Mouse (Mus musculus) C2C12 (cell line): Measurements from ENCODE around the gene Oaz2. TPM values are rescaled to one million over a fixed set of nuclear protein-coding genes. Genes with fewer than 3 reads are reported as not detected.

Experiments
- H3K27me3 ChIP-seq: one replicate; pipeline ENCODE4 v1.6.1; 2011; ENCODE audit not compliant: control insufficient read depth, insufficient read depth, insufficient read length
- H3K36me3 ChIP-seq: one replicate; pipeline ENCODE4 v1.6.1; 2011; ENCODE audit not compliant: control insufficient read depth, insufficient read depth
- H3K4me3 ChIP-seq: one replicate; pipeline ENCODE4 v1.5.1; 2011; ENCODE audit warnings: mild to moderate bottlenecking, control low read depth; ENCODE audit not compliant: poor library complexity, insufficient read depth, severe bottlenecking
- H3K79me2 ChIP-seq: one replicate; pipeline ENCODE4 v1.6.1; 2011; ENCODE audit not compliant: control insufficient read depth, insufficient read depth
- H3K79me3 ChIP-seq: one replicate; pipeline ENCODE4 v1.6.1; 2011; ENCODE audit warnings: low read depth, control low read depth
- H3ac ChIP-seq: one replicate; pipeline ENCODE3; 2011; ENCODE audit warnings: low read depth; ENCODE audit not compliant: control insufficient read depth, insufficient read length
- CEBPB ChIP-seq: IDR thresholded peaks from one replicate; pipeline ENCODE4 v1.6.1; 2011; ENCODE audit warnings: low read depth, mild to moderate bottlenecking, control low read depth, moderate library complexity
- CTCF ChIP-seq: IDR thresholded peaks from one replicate; pipeline ENCODE4 v1.5.1; 2011; ENCODE audit not compliant: control insufficient read depth, insufficient read depth, insufficient read length
- FOSL1 ChIP-seq: IDR thresholded peaks from one replicate; pipeline ENCODE4 v1.8.0; 2011; ENCODE audit warnings: mild to moderate bottlenecking, low read length; ENCODE audit not compliant: poor library complexity, insufficient read depth, severe bottlenecking
- MAX ChIP-seq: IDR thresholded peaks from one replicate; pipeline ENCODE4 v1.6.1; 2011; ENCODE audit warnings: mild to moderate bottlenecking, control low read depth
- MYOD1 ChIP-seq: IDR thresholded peaks from one replicate; pipeline ENCODE4 v1.6.1; 2011; ENCODE audit warnings: low read depth; ENCODE audit not compliant: control insufficient read depth, insufficient read length
- MYOG ChIP-seq: IDR thresholded peaks from one replicate; pipeline ENCODE4 v1.6.1; 2011; ENCODE audit not compliant: control insufficient read depth, insufficient read length; ENCODE audit errors: extremely low read depth
- USF1 ChIP-seq: IDR thresholded peaks from one replicate; pipeline ENCODE4 v1.6.1; 2011; ENCODE audit warnings: low read depth, mild to moderate bottlenecking, control low read depth, moderate library complexity
- polyA plus RNA-seq: library from polyadenylated mRNA; unstranded; fragments of >200 nt; fragmentation: generic; extraction: Trizol; gene quantifications from one replicate; pipeline ENCODE4 v1.2.1, GENCODE M21; 2012; ENCODE audit warnings: missing spikeins

The Oaz2 gene
- polyA plus RNA-seq, 1 experiment: 75.7 TPM

DNA sequence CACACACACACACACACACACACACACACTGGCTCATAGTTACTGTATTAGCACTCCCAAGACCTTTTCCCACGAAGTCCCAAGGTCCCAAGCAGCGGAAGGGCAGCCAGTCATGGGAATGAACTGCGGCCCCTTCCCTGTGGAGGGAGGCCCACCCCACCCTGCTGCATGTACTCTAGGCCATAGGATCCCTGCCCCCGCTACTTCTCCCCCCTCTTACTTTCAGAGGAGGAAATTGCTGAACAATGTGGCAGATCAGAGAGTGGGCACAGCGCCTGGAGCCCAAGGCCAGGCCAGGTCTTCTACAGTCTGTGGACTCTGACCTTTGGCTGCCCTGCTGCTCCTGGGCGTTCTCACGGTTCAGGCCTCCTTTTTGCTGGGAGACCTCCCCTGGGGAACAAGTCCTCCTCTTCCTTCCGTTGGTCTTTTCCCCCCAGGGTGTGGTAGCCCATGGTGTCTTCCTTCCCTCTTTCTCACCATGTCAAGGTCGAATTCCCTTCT lies 3.7 kb downstream of the Oaz2 start:
- Histone ChIP-seq H3K79me2 (no peaks in the 10 kb centered on the region), H3K79me3 (no peaks in the 10 kb centered on the region), H3K36me3 (no peaks in the 10 kb centered on the region), H3K27me3 (no peaks in the 10 kb centered on the region), H3K4me3 (no peak overlapping the region), H3ac (no peak overlapping the region)
- TF ChIP-seq FOSL1 (no peak), CEBPB (no peak), USF1 (no peak), MAX (no peak), MYOG (no peak), CTCF (no peak), MYOD1 (no peak)

DNA sequence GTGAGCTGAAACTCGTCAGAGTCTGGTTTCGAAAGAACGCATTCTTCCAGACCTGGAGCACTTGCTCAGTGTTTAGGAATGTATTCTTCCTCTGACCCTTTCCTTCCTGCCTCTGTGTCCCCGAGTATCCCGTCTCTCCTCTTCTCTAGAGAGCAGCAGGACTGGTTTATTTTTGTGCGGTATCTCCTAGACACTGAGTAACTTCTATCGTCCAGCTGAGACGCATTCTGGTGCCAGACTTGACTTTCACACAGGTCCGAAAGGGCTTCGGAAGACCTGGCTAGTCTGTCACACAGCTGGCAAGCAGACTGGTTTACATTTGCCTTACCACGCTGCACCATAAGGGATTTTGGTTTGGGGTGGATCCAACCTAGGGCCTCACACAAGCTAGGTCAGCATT lies 5.2 kb downstream of the Oaz2 start:
- TF ChIP-seq MAX (no peak), USF1 (no peak), MYOD1 (no peak), MYOG (no peak), CEBPB (no peak), FOSL1 (no peak), CTCF (no peak)
- no peak overlapping the region for H3K4me3 ChIP-seq
- H3K79me3 ChIP-seq: no peaks in the 10 kb centered on the region
- no peaks in the 10 kb centered on the region for H3K36me3 ChIP-seq
- H3K27me3 ChIP-seq: no peaks in the 10 kb centered on the region
- no peak overlapping the region for H3ac ChIP-seq
- H3K79me2 ChIP-seq: peaks cover 13% of the 10 kb centered on the region

DNA sequence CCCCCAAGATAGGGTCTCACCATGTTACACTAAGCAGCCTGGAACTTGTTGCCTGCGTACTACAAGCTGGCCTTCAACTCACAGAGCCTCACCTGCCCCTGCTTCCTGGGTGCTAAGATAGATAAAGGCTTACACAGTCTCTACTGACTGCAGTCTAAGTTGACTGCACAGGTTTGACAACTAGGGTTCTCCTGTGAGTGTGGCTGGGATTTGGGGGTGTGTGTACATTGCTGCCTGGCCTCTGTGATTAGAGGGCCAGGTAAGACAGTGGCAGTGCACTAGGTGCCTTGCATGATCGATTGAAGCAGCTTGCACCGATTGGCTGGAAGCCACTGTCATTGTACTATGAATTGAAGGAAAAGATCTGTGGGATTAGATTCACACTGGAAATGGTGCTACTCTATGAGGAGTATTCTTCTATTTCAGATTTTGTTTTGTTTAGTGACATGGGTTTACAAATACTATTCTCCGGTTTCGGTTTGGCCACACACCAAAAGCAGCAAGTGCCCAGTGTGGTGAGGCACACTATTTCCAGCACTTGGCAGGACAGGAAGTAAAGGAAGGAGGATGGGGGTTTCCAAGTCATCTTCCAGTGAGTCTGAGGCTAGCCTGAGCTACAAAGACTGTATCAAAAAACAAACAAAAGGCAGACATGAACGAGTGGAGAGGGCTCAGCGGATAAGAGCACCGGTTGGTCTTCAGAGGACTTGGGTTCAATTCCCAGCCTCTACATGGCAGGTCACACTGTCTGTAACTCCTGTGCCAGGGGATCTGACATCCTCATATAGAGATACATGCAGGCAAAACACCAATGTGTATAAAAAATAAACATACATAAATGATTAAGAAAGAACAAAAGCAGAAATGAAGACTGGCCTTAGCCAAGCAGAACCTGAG lies 7.9 kb downstream of the Oaz2 start:
- no peaks in the 10 kb centered on the region for H3K36me3 ChIP-seq
- peaks cover 38% of the 10 kb centered on the region for H3K79me2 ChIP-seq
- no peak overlapping the region for H3ac ChIP-seq
- no peaks in the 10 kb centered on the region for H3K79me3 ChIP-seq
- no peak for TF ChIP-seq MAX
- no peak for TF ChIP-seq CTCF
- TF ChIP-seq FOSL1: no peak
- TF ChIP-seq USF1: no peak
- TF ChIP-seq CEBPB: no peak
- no peak for TF ChIP-seq MYOD1
- H3K4me3 ChIP-seq: peak overlapping the region; percentile 42
- H3K27me3 ChIP-seq: no peaks in the 10 kb centered on the region

DNA sequence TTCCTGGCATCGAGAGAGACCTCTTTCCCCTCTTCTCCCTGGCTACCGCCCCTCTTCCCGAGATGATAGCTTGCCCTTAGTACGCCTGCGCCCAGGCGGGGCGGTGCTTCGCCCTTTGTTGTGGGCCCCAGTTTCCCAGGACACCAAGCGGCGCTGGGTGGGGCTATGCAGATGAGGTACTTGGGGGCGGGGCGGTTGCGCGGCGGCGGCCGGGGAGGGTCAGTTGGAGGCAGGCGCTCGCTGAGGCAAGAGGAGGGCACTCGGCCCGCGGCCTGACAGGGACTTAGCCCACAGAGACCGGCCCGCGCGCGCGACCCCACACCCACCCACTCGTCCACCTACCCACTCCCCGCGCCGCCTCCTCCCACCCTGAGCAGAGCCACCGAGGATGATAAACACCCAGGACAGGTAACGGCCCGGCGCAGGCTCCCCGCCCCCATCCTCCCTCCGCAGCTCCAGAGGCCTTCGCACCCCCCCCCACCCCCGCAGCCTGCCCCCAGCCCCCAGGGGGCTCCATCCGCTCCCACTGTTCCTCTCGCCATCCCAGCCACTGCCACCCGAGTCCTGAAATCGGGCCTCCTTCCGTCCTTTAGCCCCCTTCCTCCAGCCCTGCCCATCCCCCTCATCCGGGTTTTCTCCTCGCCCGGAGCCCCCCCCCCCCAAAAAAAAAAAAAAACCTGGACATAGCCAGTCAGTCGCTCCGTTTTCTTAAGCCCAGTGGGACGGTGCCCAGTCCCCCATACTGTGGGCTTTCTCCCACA lies 8.7 kb downstream of the Oaz2 start:
- peak overlapping the region; percentile 72 for H3ac ChIP-seq
- peaks cover 38% of the 10 kb centered on the region for H3K79me2 ChIP-seq
- peak overlapping the region; percentile 42 for H3K4me3 ChIP-seq
- no peaks in the 10 kb centered on the region for H3K27me3 ChIP-seq
- TF ChIP-seq MYOG (no peak), CEBPB (no peak), MAX (no peak), MYOD1 (no peak), USF1 (no peak), CTCF (no peak)
- no peaks in the 10 kb centered on the region for H3K79me3 ChIP-seq
- no peaks in the 10 kb centered on the region for H3K36me3 ChIP-seq

DNA sequence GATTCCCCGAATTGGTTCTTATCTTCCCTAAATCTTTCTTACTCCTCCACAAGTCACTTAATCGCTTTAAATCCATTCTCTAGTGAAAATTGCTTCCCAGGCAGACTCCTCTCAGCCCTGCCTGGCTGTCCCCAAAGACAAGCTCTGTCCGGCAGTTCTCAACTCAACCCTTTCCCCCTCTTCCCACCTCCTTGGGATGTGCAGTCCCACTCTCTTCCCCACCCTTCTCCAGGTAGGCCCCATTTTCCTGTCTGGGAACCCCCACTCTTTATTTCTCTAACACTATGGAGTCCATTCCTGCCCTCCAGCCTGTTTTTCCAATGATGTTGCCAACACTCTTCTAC lies 9.3 kb downstream of the Oaz2 start:
- Histone ChIP-seq H3K4me3 (peak overlapping the region; percentile 42), H3K79me3 (no peaks in the 10 kb centered on the region), H3K79me2 (peaks cover 39% of the 10 kb centered on the region), H3K36me3 (no peaks in the 10 kb centered on the region), H3K27me3 (no peaks in the 10 kb centered on the region), H3ac (no peak overlapping the region)
- TF ChIP-seq MYOG: no peak
- TF ChIP-seq FOSL1: no peak
- no peak for TF ChIP-seq MAX
- no peak for TF ChIP-seq USF1
- TF ChIP-seq CTCF: no peak
- no peak for TF ChIP-seq MYOD1

DNA sequence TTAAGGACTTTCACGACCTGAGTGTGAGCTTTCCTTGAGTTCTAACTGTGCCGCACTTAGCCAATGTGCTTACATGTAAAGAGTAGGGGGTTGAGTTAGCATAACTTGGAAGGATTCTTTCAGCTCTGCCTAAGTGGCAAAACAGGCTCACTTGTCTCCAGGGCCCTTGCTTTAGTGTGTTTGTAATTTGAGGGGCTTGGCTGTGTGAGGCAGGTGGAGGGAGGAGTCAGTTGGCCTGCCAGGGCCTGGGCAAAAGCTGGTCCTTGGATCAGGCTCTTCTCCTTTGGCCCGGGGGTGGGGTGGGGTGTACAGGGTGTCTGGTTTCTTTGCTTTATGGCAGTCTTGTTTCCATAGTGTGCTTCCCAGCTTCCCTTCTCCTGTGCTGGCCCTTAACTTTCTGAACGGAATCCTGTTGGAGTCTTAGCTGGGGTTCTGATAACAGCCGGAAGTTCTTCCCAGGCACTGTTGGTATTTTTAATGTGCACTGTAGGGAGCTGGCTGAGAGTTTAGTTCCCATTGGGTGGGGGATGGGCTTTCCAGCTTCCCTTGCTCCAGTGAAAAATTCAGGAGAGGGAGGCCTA lies 11.5 kb downstream of the Oaz2 start:
- no peak overlapping the region for H3ac ChIP-seq
- H3K79me3 ChIP-seq: no peaks in the 10 kb centered on the region
- H3K4me3 ChIP-seq: no peak overlapping the region
- H3K36me3 ChIP-seq: no peaks in the 10 kb centered on the region
- no peak for TF ChIP-seq MYOD1
- no peak for TF ChIP-seq FOSL1
- no peak for TF ChIP-seq CEBPB
- no peak for TF ChIP-seq MAX
- TF ChIP-seq MYOG: no peak
- no peak for TF ChIP-seq CTCF
- TF ChIP-seq USF1: no peak
- peaks cover 45% of the 10 kb centered on the region for H3K79me2 ChIP-seq
- H3K27me3 ChIP-seq: no peaks in the 10 kb centered on the region
